In the genomic region with DNA sequence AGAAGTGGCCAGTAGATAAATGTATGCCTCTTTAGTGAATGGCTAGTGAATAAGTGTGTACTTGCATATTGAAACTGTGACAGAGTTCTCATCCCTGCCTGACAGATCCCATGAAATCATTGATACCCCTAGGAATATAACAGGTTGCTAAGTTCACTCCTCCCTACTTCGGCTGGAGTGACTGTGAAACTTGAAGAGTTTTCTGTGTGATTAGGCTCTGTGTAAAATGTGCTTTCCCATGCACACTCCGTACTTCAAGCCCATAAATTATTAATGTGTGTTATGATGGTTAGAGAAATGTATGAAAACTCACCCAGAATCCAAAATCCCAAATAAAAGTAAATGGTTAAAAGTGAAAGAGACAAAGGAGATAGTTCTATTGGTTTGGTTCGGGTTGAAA, we compare ENCODE assay signal across 19 mouse cellular contexts.
"Had no signal": no experiment of that assay in that cellular context is flagged by ENCODE, and none has a peak within 500 bp of the region (broad histone marks: within the 10 kb centered on the region; RNA-seq: fewer than 3 reads in every experiment).

No protein-coding gene starts in this region.

- H3K9me3 ChIP-seq: liver, embryonic 13.5 days; liver, embryonic 15.5 days; lung, embryonic 15.5 days; midbrain, embryonic 13.5 days; neural tube, embryonic 12.5 days; stomach, embryonic 15.5 days had no signal

- H3K9ac ChIP-seq: liver, embryonic 13.5 days; liver, embryonic 15.5 days; liver, postnatal 0 days; lung, embryonic 15.5 days; midbrain, embryonic 13.5 days; neural tube, embryonic 12.5 days; stomach, embryonic 15.5 days had no signal

- H3K4me3 ChIP-seq: liver, embryonic 13.5 days; liver, embryonic 15.5 days; lung, embryonic 15.5 days; megakaryocyte, embryonic 14.5 days; midbrain, embryonic 13.5 days; neural tube, embryonic 12.5 days; stomach, embryonic 15.5 days had no signal

- H3K4me1 ChIP-seq: liver, embryonic 13.5 days; liver, embryonic 15.5 days; lung, embryonic 15.5 days; megakaryocyte, embryonic 14.5 days; midbrain, embryonic 13.5 days; neural tube, embryonic 12.5 days; stomach, embryonic 15.5 days had no signal

- H3K27me3 ChIP-seq: liver, embryonic 13.5 days; liver, embryonic 15.5 days; lung, embryonic 15.5 days; megakaryocyte, embryonic 14.5 days; midbrain, embryonic 13.5 days; neural tube, embryonic 12.5 days; stomach, embryonic 15.5 days had no signal

- H3K4me2 ChIP-seq: liver, embryonic 11.5 days; liver, embryonic 13.5 days; liver, embryonic 15.5 days; lung, embryonic 15.5 days; midbrain, embryonic 13.5 days; neural tube, embryonic 12.5 days; stomach, embryonic 15.5 days had no signal

- H3K27ac ChIP-seq: liver, embryonic 13.5 days; liver, embryonic 15.5 days; lung, embryonic 15.5 days; macrophage; midbrain, embryonic 13.5 days; neural tube, embryonic 12.5 days; stomach, embryonic 15.5 days; stomach, postnatal 0 days had no signal

- DNase-seq: liver, embryonic 13.5 days; liver, postnatal 0 days; lung, adult 2 months; lung, postnatal 14 days; lung, postnatal 36 days; right cerebral cortex, postnatal 14 days; thymus, adult 2 months; thymus, postnatal 25 days; thymus, postnatal 4 days had no signal

- H3K36me3 ChIP-seq: liver, embryonic 13.5 days; liver, embryonic 15.5 days; lung, embryonic 15.5 days; midbrain, embryonic 13.5 days; neural tube, embryonic 12.5 days; stomach, embryonic 15.5 days had no signal

- ATAC-seq: liver, postnatal 0 days; lung, postnatal 0 days had no signal
